Mouse (Mus musculus) embryo, embryonic 11 days (tissue): ENCODE measurements at regions not wholly inside any gene's neighbourhood (a gene's known extent, or its start where the extent isn't known, plus 50 kb on each side); places are given as distances from the start of the nearest gene placed in this dataset.

Experiments
- DNase-seq: peaks from one replicate; pipeline ENCODE4 v3.0.0-alpha.2; 2015

GRCm38 (mm10) chr4:69739833-69740510, 670.3 kb downstream of the Cdk5rap2 start:
- no peak for DNase-seq
